Comparison of ENCODE assay signal across 17 mouse cellular contexts in the genomic region with DNA sequence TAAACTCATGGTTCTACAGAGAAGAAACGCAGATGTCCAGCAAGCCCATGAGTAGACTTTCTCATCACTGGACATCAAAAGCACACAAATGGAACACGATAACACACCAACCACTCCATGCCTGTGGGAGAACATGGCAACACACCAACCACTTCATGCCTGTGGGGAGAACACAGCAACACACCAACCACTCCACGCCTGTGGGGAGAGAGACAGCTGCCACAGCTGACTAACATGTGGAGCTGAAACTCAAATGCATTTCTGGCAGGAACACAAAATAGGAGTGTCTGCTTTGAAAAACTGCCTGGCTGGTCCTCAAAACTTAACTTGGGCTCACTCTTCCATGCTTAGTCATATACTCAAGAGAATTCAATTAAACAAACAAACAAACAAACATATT.
"Had no signal": no experiment of that assay in that cellular context is flagged by ENCODE, and none has a peak within 500 bp of the region (broad histone marks: within the 10 kb centered on the region; RNA-seq: fewer than 3 reads in every experiment).

No protein-coding gene starts in this region.

- H3K36me3 ChIP-seq: neural tube, embryonic 12.5 days; neural tube, embryonic 13.5 days; neural tube, embryonic 15.5 days; stomach, embryonic 15.5 days had no signal

- H3K27ac ChIP-seq: neural tube, embryonic 12.5 days; neural tube, embryonic 13.5 days; neural tube, embryonic 15.5 days; stomach, embryonic 15.5 days; stomach, postnatal 0 days had no signal

- H3K4me2 ChIP-seq: neural tube, embryonic 12.5 days; neural tube, embryonic 13.5 days; neural tube, embryonic 15.5 days; stomach, embryonic 15.5 days had no signal

- H3K9me3 ChIP-seq: neural tube, embryonic 12.5 days; neural tube, embryonic 13.5 days; neural tube, embryonic 15.5 days; stomach, embryonic 15.5 days had no signal

- H3K4me3 ChIP-seq: neural tube, embryonic 12.5 days; neural tube, embryonic 13.5 days; neural tube, embryonic 15.5 days; stomach, embryonic 15.5 days had no signal

- H3K27me3 ChIP-seq: neural tube, embryonic 12.5 days; neural tube, embryonic 13.5 days; neural tube, embryonic 15.5 days; stomach, embryonic 15.5 days had no signal

- H3K9ac ChIP-seq: neural tube, embryonic 12.5 days; neural tube, embryonic 13.5 days; neural tube, embryonic 15.5 days; stomach, embryonic 15.5 days had no signal

- DNase-seq: retina, postnatal 1 day; right cerebral cortex, adult 18-20 months; right cerebral cortex, postnatal 14 days; right cerebral cortex, postnatal 25 days; right cerebral cortex, postnatal 4 days; spleen, adult 18-20 months; thymus, adult 18-20 months; thymus, adult 2 months; thymus, postnatal 14 days; thymus, postnatal 25 days; thymus, postnatal 36 days; thymus, postnatal 4 days had no signal

- H3K4me1 ChIP-seq: neural tube, embryonic 12.5 days; neural tube, embryonic 13.5 days; neural tube, embryonic 15.5 days; stomach, embryonic 15.5 days had no signal
